Mouse (Mus musculus) fibroblast of lung, adult 2 months (primary cell): Measurements from ENCODE around the gene Nxf3.
A peak's percentile ranks its signal among the peaks of the same experiment; 100 is the strongest.
"Not testable (repeated sequence)": the region's sequence is repeated elsewhere in the genome, so short reads cannot be mapped to it uniquely, and the experiment has no call there.

Experiments
- DNase-seq: peaks from one replicate; pipeline ENCODE4 v3.0.0-alpha.2; 2011; ENCODE audit warnings: low read depth

Gene Nxf3

DNA sequence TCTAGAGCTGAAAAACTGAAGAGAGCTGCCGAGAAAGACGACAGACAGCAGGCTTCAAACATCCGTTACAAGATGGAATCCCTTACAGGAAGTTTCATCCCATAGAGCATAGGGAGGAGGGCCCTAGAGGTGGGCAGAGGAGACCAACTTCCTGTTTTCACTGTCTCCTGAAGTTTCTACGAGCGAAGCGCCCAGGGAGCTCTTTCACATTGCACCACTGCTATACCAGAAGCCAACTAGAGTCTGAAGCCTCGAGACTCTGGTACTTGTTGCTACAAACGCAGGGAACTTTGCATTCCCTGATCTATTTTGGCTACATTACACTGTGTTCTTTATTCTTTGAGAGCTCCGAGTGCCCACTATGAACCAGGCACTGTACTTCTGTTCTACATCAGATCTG, at the start of gene Nxf3:
TSS of gene Nxf3 (minus strand) at position 101 of the 400 bp plus-strand sequence.
- DNase-seq: no peak

- DNase-seq: no peak
Observed at GRCm38 (mm10) chrX:136127744-136128064, 42.6 kb upstream of the Nxf3 start.

DNA sequence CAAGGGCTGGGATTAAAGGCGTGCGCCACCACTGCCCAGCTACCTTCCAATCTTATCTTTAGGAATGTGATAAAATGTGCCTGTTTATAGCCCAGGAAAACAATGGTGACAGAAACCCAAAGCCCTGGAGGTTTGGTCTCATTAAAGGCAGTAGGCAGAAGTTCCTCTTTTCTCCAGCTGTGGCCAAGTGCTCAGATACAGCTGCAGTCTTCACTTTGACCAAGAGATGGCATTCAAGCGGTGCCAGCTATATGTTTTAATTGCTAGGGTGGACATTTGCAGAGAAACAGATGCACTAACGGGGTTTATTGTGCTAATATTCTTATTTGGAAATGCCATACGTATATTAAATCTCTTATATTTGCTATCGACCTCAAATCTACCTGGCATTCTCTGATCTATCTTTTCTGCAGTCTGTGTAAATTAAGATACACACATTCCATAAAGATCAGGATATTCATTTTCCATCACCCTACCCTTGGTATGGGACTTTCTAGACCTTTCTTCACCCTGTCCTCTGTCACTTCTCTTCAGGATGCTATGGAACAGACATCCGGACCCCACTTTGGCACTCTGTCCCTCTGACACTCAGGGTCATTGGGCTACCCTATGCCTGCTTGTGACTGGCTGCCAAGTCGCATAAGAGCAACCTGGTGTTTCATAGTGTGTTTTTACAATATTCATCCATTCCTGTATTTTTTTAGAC, 42.1 kb upstream of the Nxf3 start:
- DNase-seq: no peak

GRCm38 (mm10) chrX:136115419-136115961, 30.4 kb upstream of the Nxf3 start:
- DNase-seq: no peak

- no peak for DNase-seq
Observed at GRCm38 (mm10) chrX:136115015-136115414, 30.0 kb upstream of the Nxf3 start.

GRCm38 (mm10) chrX:136107942-136108341, 22.9 kb upstream of the Nxf3 start:
- peak; percentile 5 for DNase-seq

GRCm38 (mm10) chrX:136104724-136105088, 19.7 kb upstream of the Nxf3 start:
- no peak for DNase-seq

GRCm38 (mm10) chrX:136104046-136104723, 19.1 kb upstream of the Nxf3 start:
- DNase-seq: no peak

GRCm38 (mm10) chrX:136094421-136094820, 9.4 kb upstream of the Nxf3 start:
- no peak for DNase-seq

GRCm38 (mm10) chrX:136092497-136093279, 7.6 kb upstream of the Nxf3 start:
- no peak for DNase-seq

GRCm38 (mm10) chrX:136068020-136068419, 17.0 kb downstream of the Nxf3 start, which contains the start of gene Bex2:
TSS of gene Bex2 (minus strand) at chrX:136068236.
- not testable (repeated sequence) for DNase-seq

DNA sequence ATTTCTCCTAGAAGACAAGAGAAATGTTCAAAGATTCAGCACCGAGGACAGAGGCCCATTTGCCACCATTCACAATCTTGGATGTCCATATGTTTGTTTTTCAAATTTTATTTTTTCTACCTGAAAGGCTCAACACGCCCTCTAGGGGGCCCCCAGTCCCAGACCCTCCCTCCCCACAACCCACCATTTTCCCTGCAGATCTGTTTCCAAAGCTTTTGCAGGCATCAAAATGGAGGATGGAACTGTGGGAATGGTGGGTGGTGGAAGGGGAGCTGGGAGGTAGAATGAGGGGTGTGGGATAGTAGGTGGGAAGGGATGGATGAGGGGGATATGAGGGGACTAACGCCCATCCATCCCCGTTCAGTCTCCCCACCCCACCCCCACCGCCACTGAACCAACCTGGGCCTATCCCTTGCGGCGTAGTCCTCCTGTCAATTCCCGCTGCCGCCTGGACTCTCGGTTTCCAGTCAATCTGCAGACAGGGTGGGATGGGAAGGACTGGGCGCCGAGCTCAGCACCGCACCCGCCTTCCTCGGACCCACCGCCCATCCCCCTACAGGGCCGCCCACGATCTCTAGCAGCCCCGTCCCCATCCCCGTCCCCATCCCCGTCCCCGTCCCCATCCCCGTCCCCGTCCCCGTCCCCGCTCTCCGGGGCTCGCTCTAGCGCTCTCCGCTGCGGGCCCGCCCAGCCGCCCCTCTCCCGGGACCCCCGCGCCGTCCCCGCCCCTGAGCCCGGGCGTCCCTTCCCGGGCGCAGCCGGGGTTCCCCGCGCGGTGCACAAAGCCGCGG, 17.7 kb downstream of the Nxf3 start:
- DNase-seq: not testable (repeated sequence)

DNA sequence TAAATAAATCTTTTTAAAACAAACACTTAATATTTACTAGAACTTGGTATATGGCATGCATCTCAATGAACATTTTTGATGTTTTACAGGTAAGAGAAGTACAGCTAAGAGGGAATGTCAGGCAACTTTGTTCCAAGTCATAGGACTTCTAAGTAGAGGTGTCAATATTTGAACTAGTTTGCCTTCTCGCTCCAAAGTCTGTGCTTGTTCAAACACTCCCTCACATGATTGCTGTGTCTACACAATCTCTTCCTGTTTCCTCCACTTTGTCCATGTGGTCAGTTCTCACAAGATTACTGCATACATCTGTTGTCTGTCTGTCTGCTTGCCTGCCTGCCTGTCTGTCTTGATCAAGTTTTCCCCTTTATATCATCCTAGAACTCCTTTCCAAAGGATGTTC, 24.4 kb downstream of the Nxf3 start:
- DNase-seq: no peak

GRCm38 (mm10) chrX:136051219-136051618, 33.8 kb downstream of the Nxf3 start:
- DNase-seq: no peak

GRCm38 (mm10) chrX:136047528-136047927, 37.5 kb downstream of the Nxf3 start:
- DNase-seq: no peak

DNA sequence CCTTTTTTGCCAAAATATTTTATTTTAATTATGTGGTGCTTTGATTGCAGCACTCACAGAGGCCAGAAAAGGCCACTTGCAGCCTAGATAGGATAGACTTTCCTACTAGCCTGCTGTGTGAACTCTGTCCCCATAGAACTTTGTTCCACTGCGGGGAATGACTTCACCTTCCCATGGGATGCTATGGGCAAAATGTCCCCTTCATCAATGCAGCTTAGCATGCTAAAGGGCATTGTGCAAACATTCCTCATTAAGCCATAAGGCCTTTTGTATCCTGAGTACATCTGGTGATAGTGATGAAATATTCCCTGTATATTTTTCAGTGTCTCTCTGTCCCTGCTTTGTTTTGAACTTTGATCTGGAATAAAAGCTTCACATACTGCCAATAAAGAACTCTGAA, 41.3 kb downstream of the Nxf3 start:
- no peak for DNase-seq

DNA sequence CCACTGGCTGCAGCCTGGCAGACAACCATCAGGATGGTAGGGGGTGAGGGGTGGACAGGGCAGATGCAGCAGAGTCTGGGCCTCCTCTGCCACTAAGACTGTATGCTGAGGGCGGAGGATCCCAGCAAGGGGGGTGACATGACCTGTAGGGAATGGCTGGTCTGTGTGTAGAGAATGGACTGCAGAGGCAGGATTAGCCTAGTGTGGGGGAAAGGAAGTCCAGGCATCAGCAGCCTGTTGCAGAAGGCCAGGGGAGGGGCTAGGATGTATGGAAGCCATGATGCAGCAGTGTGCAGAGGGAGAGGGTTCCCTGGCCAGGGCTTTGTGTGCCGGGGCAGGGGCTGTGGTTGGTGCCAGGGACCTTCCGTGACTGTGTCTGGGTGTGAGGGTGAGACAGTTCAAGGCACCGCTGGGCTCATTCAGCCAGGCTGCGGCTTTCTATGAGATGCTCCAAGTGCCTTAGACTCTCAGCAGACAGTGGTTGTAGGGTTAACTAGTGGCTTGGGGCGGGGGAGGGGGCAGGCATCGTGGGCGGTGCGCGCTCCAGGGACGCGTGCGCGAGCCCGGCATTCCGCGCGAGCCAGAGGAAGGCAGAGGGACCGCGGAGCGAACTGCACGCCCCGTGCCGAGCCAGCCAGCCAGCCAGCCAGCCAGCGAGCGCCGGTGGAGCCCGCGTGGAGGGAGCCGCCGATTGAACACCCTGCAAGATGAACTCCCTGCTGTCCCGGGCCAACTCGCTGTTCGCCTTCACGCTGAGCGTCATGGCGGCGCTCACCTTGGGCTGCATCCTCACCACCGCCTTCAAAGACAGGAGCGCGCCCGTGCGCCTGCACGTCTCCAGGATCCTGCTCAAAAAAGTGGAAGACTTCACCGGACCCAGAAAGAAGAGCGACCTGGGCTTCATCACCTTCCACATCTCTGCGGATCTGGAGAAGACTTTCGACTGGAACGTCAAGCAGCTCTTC, 52.0 kb downstream of the Nxf3 start, which contains the start of gene Arxes1:
TSS of gene Arxes1 (plus strand) at position 569 of the 965 bp plus-strand sequence.
- DNase-seq: not testable (repeated sequence)

DNA sequence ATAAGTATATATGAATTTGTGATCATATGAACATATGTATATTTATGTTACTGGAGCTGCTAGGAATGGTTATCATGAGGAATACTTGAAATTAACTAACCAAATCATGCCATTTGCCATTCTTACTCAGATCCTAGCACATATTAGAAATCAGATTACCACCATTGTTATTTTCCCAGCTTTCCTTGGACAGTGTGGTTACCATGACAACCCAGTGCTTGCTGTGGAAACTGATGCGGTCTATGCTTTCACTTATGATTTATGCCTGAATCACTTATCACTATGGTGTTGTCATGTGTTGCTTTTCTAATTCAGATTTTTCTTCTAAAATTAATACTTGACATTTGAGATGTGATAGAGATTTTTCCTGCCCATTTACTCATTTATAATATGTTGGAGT, 54.7 kb downstream of the Nxf3 start:
- DNase-seq: no peak
